Mouse (Mus musculus): Measurements from ENCODE around the gene Hsp90aa1.
A peak's percentile ranks its signal among the peaks of the same experiment; 100 is the strongest.
"Not testable (repeated sequence)": the region's sequence is repeated elsewhere in the genome, so short reads cannot be mapped to it uniquely, and the experiment has no call there.

Gene Hsp90aa1

DNA sequence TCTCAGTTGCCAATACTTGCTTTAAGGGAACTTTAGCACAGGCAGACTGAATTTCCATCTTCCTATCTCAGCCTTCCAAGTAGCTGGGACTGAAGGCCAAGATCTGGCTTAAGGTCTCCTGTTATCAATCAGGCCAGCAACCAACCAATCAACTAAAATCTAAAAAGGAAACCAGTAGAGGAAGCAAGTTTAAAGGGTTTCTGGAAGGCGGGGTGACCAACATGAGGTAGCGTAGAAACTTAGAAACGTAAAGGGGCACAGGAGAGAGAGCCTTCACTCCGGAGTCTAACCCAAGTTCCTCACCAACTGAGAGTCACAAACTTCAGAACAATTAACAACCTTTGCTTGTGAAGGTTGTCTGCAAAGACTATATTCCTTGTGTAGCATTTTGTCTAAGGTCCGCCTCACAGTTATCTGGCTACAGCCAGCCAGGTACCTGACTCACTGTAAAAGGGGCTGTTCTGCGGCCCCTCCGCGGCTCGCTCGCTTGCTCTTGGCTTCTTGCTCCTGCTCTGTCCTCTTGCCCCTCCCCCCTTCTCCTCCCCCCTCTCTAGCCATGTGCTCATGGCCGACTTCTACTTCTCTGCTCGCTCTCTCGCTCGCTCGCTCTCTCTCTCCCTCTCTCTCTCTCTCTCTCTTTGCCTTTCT, 3.9 kb downstream of the Hsp90aa1 start:
- no peak for DNase-seq

- DNase-seq, result no peak
Observed at GRCm38 (mm10) chr12:110698080-110698479, 4.4 kb downstream of the Hsp90aa1 start.

- no peak for DNase-seq
Observed at GRCm38 (mm10) chr12:110697457-110697856, 5.1 kb downstream of the Hsp90aa1 start.

GRCm38 (mm10) chr12:110696975-110697400, 5.5 kb downstream of the Hsp90aa1 start:
- DNase-seq, result no peak

DNA sequence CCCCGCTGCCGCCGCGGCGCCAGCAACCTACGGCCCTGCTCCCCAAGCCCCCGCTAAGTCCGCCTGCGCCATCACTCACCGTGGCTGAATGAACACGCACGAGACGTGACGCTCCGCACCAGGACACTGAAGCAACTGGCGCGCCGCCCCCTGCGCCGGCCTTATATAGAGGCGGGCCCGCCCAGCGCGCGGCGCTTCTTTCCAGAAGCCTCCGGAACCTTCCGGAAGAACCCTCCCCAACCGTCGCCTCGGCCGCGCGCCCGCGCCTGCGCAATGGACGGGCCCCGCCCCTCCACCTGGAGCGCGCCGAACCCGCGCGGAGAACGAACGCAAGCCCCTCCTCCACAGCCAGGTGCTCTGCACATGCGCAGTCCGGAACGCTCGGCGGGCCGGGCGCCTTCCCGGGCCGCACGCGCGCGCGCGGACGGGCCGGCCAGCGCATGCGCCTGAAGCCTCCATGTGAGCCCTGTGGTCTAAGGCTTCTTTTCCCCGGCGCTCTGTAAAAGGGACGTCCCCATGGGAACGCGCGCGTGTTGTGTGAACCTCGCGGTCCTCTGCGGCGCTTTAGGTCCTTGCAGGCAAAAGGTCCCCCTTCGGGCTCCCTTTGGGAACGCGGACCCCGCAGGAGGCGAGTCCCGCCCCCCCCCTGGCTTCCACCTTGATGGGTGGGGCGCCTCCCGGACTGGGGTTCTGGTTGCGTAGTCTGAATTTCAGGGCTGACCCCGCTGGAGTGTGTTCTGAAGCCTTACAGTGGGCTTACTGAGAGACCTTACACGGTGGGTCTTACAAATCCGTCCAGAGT, 6.2 kb downstream of the Hsp90aa1 start:
- DNase-seq, result peak; percentile 97

DNA sequence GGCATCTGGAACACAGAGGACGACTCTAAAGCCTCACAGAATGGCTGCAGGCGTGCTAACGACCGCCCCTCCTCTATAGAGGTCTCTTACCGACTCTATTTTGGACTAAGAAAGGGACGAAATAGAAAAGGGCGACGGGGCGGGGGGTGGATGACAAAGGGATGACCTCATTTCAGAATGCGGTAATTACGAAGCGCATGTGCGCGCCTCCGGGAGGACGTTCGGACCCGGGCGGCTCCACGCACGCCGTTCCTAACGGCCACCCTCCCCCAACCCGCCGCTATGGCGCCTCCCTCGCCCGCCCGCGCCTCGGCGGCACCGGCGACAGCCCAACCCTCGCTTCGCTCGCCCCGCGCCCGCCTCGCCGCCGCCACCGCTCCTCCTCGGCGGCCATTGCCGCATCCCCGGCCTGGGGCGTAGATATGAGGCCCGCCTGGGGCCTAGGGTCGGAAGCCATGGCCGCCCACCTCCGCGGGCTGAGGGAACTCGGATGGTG, 6.8 kb downstream of the Hsp90aa1 start:
- peak; percentile 61 for DNase-seq

DNA sequence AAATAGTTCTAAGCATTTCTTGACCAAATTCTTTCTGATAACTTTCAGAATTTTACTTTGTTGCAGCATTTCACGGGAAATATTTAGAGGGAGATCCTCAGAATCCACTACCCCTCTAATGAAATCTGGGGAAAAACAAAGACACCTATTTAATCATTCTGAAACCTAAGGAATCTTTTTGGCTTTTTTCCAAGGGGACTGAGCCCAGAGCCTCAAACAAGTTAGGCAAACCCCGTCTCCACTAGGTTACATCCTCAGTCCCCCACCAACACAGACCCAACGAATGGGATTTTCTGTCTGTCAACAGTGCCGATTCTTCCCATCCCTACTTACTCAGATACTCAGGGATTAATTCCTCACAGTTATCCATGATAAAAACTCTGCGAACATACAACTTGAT, 9.2 kb downstream of the Hsp90aa1 start:
- DNase-seq, result not testable (repeated sequence)

DNA sequence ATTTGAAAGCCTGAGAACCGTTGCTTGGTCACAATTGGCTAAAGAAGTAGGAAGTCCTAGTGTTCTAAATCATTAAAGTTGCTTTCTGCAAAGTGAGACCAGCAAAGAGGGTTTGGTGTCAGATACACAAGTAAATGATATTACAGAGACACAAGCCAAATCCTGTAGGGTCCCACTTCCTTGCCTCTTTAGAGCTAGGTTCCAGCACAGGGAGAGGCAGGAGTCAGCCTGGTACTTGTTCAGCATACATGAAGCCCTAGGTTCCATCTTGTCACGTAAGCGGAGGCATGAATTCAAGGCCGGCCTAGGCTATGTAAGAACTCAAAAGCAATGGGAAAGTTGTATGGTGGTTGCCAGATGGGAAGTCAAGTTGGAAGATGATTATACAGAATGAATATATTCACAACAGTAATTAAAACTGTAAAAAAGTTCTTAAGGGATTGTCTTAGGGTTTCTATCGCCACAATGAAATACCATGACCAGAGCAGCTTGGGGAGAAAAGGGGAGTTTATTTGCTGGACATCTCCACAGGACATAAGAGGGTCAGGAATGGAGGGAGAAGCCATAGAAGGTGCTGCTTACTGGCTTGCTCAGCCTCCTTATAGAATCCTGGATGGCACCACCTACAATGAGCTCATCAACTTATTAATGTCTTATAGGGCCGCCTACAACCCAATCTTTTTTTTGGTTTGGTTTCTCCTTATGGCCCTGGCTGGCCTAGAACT, 12.4 kb downstream of the Hsp90aa1 start:
- no peak for DNase-seq

GRCm38 (mm10) chr12:110688921-110689320, 13.6 kb downstream of the Hsp90aa1 start:
- DNase-seq, result not testable (repeated sequence)

- peak; percentile 84 for DNase-seq
Observed at GRCm38 (mm10) chr12:110687894-110688734, 14.4 kb downstream of the Hsp90aa1 start.

DNA sequence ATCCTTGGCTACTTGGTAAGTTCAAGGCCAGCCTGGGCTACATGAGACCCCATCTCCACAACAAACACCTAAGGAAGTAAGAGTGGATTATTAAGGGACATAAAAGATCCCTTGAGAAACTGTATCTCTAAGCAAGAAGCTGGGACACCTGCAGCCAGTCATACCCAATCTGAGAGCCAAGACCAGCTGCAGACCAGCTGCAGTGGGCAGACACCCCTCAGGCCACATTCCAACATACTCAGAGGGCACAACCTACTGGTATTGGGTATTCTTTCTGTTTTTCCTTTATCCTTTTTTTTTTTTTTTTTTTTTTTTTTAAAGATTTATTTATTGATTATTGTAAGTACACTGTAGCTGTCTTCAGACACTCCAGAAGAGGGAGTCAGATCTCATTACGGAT, 18.9 kb downstream of the Hsp90aa1 start:
- DNase-seq, result no peak

GRCm38 (mm10) chr12:110682561-110683299, 19.8 kb downstream of the Hsp90aa1 start, which contains the start of gene 1700001K19Rik:
TSS of gene 1700001K19Rik (minus strand) at chr12:110682619.
- no peak for DNase-seq

GRCm38 (mm10) chr12:110681878-110682277, 20.6 kb downstream of the Hsp90aa1 start:
- DNase-seq, result no peak

DNA sequence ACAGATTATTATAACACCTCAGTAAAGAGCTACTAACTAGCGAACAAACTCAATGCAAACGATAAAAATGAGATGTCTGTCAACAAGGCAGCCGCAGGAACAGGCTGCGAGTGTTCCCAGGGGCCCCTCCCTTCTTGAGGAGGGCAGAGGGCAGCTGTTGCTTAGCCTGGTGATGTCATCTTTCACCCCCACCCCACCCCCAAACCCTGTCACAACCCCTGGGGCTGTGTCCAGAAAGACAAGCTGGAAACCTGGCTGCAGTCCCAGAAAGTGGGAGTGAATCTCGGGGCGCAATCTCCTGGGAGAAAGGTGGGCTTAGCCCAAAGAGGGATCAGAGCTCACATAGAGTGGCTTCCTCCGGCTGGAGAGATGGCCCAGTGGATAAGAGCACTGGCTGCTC, 21.3 kb downstream of the Hsp90aa1 start:
- DNase-seq, result no peak

GRCm38 (mm10) chr12:110674243-110674642, 28.3 kb downstream of the Hsp90aa1 start:
- DNase-seq, result peak; percentile 24

DNA sequence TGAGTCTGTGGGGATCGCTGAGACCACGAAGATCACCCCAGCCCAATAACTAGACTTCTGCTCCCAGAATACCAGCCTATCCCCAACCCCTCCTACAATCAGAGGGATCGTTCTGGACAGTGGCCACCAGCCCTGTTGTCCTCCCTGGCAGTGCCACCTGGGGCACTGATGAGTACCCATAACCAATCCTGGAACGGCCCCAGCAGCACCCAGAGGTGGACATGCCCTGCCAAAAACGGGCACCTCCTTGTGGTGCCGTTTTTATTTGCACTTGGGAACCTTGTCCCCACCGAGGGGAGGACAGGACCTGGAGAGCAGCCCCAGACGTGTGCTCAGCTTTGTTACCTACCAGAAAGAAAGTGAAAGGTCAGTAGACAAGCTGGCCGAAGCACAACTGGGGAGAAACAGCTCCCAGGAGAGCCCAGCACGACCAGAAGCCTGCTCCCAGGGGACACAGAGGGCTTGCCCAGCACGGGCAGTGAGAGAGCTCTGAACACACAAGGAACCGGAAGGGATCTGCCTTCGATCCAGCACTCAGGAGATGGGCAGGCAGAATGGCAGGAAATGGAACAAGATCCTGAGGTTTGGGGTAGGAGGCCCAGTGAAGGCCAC, 35.0 kb downstream of the Hsp90aa1 start:
- peak; percentile 21 for DNase-seq

- DNase-seq, result no peak
Observed at GRCm38 (mm10) chr12:110661746-110662145, 40.8 kb downstream of the Hsp90aa1 start.

GRCm38 (mm10) chr12:110651464-110651863, 51.1 kb downstream of the Hsp90aa1 start:
- no peak for DNase-seq

DNA sequence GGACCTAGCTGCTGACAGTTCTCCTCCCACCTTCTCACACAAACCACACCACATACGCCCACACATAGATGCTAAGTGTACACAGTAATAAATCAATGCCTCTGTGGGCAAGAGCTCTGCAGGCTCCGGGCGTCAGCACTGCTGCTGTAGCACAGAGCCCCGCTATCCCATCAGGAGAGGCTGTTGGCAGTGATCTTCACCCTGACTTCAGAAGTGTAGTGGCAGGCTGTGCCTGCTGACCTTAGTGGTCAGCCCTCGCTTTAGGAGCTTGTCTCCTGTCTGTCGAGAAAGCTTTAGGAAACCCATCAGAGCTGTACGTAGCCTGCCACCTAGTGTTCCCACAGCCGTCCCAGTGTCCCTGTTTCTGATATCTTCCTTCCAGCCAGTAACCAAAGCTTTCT, 52.3 kb downstream of the Hsp90aa1 start:
- DNase-seq, result no peak

All from kidney, adult 18-20 months (tissue).